Mouse (Mus musculus) neural tube, embryonic 10.5 days (tissue): ENCODE results near the gene Sowahc.

Source experiments
- DNase-seq: peaks from one replicate; pipeline ENCODE4 v3.0.0-alpha.2; 2017; ENCODE audit warnings: low spot score; ENCODE audit errors: extremely low spot score

The Sowahc gene

GRCm38 (mm10) chr10:59252396-59252795, 30.6 kb downstream of the Sowahc start:
- DNase-seq = no peak

- DNase-seq = no peak
These were observed 31.9 kb downstream of the Sowahc start for GRCm38 (mm10) chr10:59253541-59254079.

DNA sequence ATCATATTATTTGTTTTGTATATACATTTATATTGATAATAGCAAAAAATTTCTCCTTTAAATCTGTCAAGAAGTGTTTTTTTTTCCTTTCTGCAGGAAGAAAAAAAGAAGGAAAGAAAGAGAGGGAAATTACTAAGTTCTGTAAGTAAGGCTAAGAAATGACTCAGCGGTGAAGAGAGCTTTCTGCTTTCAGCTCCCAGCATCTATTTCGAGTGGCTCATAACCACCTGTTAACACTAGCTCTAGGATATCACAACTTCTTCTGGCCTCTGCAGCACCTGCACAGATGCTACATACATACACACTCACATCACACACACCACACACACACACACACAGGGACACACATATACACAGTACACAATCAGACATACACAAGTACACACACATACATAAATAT, 34.8 kb downstream of the Sowahc start:
- no peak for DNase-seq

- DNase-seq = no peak
These were observed 37.8 kb downstream of the Sowahc start for GRCm38 (mm10) chr10:59259572-59259971.

GRCm38 (mm10) chr10:59261603-59262002, 39.9 kb downstream of the Sowahc start:
- DNase-seq = no peak

GRCm38 (mm10) chr10:59262021-59262420, 40.3 kb downstream of the Sowahc start:
- no peak for DNase-seq

DNA sequence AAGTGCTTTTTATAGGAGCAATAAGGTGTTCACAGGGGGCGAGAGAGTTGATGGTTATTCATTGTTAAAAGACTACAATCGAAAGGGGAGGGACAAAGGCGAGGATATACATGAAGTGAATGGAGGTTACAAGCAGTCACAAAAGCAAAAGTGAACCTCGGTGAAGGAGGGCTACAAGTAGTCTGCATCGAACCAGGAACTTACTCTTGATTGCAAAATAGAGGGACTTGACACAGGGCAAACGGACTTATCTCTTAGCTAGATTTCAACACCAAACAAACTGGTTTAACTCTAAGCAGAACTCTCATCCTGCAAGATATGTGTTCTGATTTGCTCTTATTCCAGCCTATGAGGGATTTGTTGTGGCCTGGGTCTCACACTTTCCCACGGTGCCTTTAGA, 41.2 kb downstream of the Sowahc start:
- DNase-seq = no peak

GRCm38 (mm10) chr10:59265067-59265466, 43.3 kb downstream of the Sowahc start:
- no peak for DNase-seq

DNA sequence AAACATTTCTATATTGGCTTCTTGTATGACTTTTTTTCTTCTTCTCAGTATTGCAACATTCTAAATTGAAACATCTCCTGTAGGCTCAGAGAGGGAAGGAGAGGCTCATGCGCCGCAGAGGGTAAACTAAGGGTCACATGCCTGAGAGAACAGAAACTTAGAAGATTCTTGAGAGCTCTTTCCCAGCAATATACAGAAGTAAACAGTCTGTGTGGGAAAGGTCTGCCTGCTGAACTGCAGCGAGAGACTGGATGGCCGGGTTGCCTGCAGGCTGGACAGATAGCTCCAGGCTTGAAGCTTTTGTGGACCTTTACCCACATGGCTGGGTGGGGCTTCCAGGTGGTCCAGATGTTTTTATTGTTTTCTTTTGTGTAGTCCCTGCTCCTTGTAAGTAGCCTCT, 43.9 kb downstream of the Sowahc start:
- no peak for DNase-seq

- no peak for DNase-seq
These were observed 44.3 kb downstream of the Sowahc start for GRCm38 (mm10) chr10:59266097-59266496.

- DNase-seq = no peak
These were observed 45.5 kb downstream of the Sowahc start for GRCm38 (mm10) chr10:59267275-59267674.

- no peak for DNase-seq
These were observed 46.4 kb downstream of the Sowahc start for GRCm38 (mm10) chr10:59268109-59268508.

GRCm38 (mm10) chr10:59268754-59269153, 47.0 kb downstream of the Sowahc start:
- DNase-seq = no peak

GRCm38 (mm10) chr10:59275745-59276144, 54.0 kb downstream of the Sowahc start:
- no peak for DNase-seq
